Mouse (Mus musculus): ENCODE data around the gene Tmem238l. TPM values are rescaled to one million over a fixed set of nuclear protein-coding genes. Genes with fewer than 3 reads are reported as not detected.

The Tmem238l gene
- not detected in 2 replicates for polyA plus RNA-seq (2015; fragmentation: Nextera tagmentation; extraction: Ambion mirVana)

GRCm38 (mm10) chr11:66956303-66956702 lies at the start of gene Tmem238l:
Gene Tmem238l (plus strand): TSS chr11:66956638.
- no peaks in the 10 kb centered on the region for H3K4me1 ChIP-seq
- 81% methylated on average over 9 of the region's 9 CpGs for WGBS
- no peak within 1 kb of the TSS for H3K4me3 ChIP-seq
- H3K9ac ChIP-seq = no peak within 1 kb of the TSS
- no peaks in the 10 kb centered on the region for H3K27me3 ChIP-seq (replicated peaks)
- no peak for ATAC-seq (replicated peaks)
- no peak within 1 kb of the TSS for H3K27ac ChIP-seq
- H3K4me2 ChIP-seq = no peak within 1 kb of the TSS
- no peaks in the 10 kb centered on the region for H3K36me3 ChIP-seq (replicated peaks)
- H3K9me3 ChIP-seq = no peaks in the 10 kb centered on the region

DNA sequence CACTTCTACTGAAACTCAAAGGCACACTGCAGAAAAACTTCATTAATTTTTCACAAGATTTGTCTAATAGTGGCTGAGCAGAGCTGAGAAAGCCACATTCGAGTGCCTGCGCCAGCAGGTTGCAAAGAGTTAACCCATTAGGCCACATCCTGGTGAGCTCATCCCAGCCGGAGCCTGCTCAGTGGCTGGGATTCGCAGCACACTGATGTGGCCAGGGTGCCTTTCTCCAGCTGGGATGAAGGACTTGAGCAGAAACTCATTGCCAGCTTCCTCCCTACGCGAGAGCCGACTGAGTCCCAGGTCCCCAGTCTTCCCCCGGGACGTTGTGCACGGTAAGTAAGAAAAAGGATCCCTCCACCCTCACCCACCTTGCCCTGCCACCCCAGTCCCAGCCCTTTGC lies 44.6 kb upstream of the Tmem238l start, which contains the start of gene Pirt:
Gene Pirt (plus strand): TSS at position 171 of the 400 bp plus-strand sequence.
- Histone ChIP-seq H3K27ac (no peak within 1 kb of the TSS), H3K4me1 (no peaks in the 10 kb centered on the region), H3K36me3 (replicated peaks) (no peaks in the 10 kb centered on the region), H3K27me3 (replicated peaks) (no peaks in the 10 kb centered on the region), H3K4me2 (no peak within 1 kb of the TSS), H3K4me3 (no peak within 1 kb of the TSS), H3K9me3 (no peaks in the 10 kb centered on the region), H3K9ac (no peak within 1 kb of the TSS)
- WGBS = 44% methylated on average over 10 of the region's 10 CpGs
- no peak for ATAC-seq (replicated peaks)

DNA sequence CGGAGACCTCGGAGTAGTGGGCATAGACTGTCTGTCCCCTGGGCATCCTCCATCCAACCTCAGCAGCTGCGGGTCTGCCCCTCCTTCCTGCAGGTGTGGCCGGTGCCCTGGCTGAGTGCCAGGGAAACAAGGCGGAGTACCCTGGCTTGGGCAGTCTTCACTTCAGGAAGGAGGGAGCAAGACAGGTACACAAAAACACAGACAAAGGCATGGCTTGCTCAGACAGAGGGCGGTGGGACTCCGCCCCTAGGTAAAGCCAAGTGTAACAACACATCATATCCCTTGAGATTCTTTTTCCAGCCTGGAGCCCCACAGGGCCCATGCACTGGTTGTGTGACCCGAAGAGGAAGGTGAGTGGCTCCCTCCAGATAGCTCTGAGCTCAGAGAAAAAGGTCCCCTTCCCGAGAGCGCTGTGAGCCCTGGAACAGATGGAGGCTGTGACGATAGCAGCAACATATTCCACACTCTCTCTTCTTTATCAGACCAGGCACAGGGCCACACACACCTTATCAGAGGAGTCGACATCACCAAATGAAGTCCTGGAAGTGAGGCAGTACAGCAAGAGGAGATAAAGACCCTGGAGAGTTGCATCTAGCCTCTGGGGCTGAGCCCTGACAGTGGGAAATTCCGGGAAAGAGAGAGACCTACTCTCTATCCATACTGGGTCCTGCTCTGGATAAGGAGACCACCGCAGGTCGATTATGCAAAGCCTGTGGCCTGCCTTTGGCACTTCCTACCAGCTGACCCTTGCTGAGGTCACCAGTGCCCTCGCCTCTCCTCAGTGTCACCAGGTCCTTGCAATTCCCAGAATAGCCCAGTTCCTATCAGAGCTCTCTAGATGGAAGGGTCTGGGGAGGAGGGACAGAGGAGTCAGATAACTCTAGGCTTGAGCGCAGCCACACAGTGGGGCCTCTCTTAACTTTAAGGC lies 43.6 kb upstream of the Tmem238l start:
- no peak overlapping the region for H3K27ac ChIP-seq
- no peaks in the 10 kb centered on the region for H3K9me3 ChIP-seq
- H3K4me2 ChIP-seq = no peak overlapping the region
- no peak overlapping the region for H3K4me3 ChIP-seq
- H3K36me3 ChIP-seq (replicated peaks) = no peaks in the 10 kb centered on the region
- no peaks in the 10 kb centered on the region for H3K4me1 ChIP-seq
- 59% methylated on average over 17 of the region's 17 CpGs for WGBS
- ATAC-seq (replicated peaks) = no peak
- no peaks in the 10 kb centered on the region for H3K27me3 ChIP-seq (replicated peaks)
- no peak overlapping the region for H3K9ac ChIP-seq

- Histone ChIP-seq H3K4me1 (no peaks in the 10 kb centered on the region), H3K9ac (no peak overlapping the region), H3K4me3 (no peak overlapping the region), H3K27me3 (replicated peaks) (no peaks in the 10 kb centered on the region), H3K9me3 (no peaks in the 10 kb centered on the region), H3K4me2 (no peak overlapping the region), H3K36me3 (replicated peaks) (no peaks in the 10 kb centered on the region), H3K27ac (no peak overlapping the region)
- 24% methylated on average over 3 of the region's 3 CpGs for WGBS
- ATAC-seq (replicated peaks) = no peak
Measured at GRCm38 (mm10) chr11:66914249-66914648, 42.2 kb upstream of the Tmem238l start.

- no peak overlapping the region for H3K27ac ChIP-seq
- 82% methylated on average over 2 of the region's 2 CpGs for WGBS
Measured at GRCm38 (mm10) chr11:66920012-66920411, 36.4 kb upstream of the Tmem238l start.

DNA sequence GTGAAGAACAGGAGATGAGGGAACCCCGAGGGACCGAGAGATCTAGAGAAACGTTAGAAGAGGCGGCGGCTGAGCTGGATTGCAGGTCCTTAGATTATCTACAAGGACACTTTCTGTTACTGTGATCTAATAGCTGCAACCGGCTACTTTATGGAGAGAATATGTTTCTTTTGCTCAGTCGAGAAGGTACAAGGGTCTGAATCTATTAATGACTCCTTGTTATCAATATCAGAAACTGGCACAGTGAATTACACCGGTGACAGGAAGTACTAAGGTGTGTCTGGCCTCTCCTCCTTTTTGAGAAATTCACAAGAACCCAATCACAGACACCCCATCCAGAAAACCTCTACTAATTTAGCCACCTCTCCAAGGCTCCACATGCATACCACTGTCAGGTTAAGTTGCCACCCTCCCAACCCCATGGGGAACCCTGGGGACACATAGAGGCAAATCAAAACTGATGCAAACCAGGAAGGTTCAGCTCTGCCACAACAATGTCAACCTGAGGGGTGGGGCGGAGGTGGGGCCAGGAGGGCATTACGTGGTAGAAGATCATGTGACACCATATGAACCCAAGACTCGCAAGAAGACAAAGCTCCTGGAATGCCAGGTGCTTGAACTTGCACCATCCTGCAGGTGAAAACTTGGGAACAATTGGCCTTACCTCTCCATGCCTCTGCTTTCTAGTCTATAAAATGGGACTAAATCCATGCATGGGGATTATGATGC lies 32.2 kb upstream of the Tmem238l start:
- ATAC-seq (replicated peaks) = no peak
- no peaks in the 10 kb centered on the region for H3K27me3 ChIP-seq (replicated peaks)
- no peaks in the 10 kb centered on the region for H3K36me3 ChIP-seq (replicated peaks)
- H3K4me1 ChIP-seq = peaks cover 5% of the 10 kb centered on the region; the same call in 1 of the 2 replicates
- no peak overlapping the region for H3K4me2 ChIP-seq
- H3K9me3 ChIP-seq = no peaks in the 10 kb centered on the region
- WGBS = 83% methylated on average over 11 of the region's 11 CpGs
- no peak overlapping the region for H3K9ac ChIP-seq
- H3K4me3 ChIP-seq = no peak overlapping the region
- H3K27ac ChIP-seq = no peak overlapping the region

More at GRCm38 (mm10) chr11:66920012-66920411, 36.4 kb upstream of the Tmem238l start:
- Histone ChIP-seq H3K4me2 (no peak overlapping the region), H3K27me3 (replicated peaks) (no peaks in the 10 kb centered on the region), H3K36me3 (replicated peaks) (no peaks in the 10 kb centered on the region), H3K4me3 (no peak overlapping the region), H3K4me1 (peaks cover 5% of the 10 kb centered on the region; the same call in 1 of the 2 replicates), H3K9me3 (no peaks in the 10 kb centered on the region), H3K9ac (no peak overlapping the region)
- no peak for ATAC-seq (replicated peaks)

GRCm38 (mm10) chr11:66928311-66928710 lies 28.1 kb upstream of the Tmem238l start:
- Histone ChIP-seq H3K4me2 (no peak overlapping the region), H3K4me1 (no peaks in the 10 kb centered on the region), H3K27ac (no peak overlapping the region), H3K9ac (no peak overlapping the region), H3K9me3 (no peaks in the 10 kb centered on the region), H3K36me3 (replicated peaks) (no peaks in the 10 kb centered on the region), H3K4me3 (no peak overlapping the region), H3K27me3 (replicated peaks) (no peaks in the 10 kb centered on the region)
- 55% methylated on average over 3 of the region's 3 CpGs for WGBS
- no peak for ATAC-seq (replicated peaks)

DNA sequence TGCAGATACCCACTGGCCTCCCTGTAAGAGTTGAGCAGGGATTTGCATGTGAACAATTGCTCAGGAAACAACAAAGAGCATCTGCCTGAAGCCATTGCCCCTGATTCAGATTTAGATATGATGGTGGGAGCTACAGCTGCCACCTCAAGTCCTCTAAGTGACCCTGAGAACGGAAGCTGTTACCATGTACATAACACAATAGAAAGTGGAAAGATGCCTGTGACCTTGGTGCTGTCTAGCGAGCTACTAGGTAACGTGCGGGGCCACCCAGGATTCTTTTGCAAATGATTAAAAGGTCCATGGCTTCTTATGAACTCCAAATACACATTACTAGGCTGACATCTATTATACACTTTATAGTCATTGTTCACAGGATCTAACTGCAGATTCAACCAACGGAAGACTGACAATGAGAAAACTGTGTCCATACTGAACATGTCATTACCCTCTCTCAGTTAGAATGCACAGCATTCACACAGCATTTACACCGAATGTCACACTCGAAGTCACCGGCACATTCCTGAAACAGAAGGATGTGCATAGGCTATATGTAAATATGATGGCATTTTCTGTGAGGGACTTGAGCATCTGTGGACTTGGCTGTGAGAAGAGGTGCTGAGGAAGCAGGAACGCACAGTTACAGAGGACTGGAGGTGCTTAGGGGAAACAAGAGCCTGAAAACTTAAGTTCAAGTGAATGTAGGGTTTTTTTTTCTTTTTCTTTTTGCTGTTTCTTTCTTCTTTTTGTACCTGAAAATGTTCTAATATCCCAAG lies 23.4 kb upstream of the Tmem238l start:
- no peaks in the 10 kb centered on the region for H3K4me1 ChIP-seq
- H3K9ac ChIP-seq = no peak overlapping the region
- H3K27ac ChIP-seq = no peak overlapping the region
- no peak overlapping the region for H3K4me2 ChIP-seq
- no peak for ATAC-seq (replicated peaks)
- H3K27me3 ChIP-seq (replicated peaks) = no peaks in the 10 kb centered on the region
- WGBS = 63% methylated on average over 9 of the region's 9 CpGs
- no peaks in the 10 kb centered on the region for H3K9me3 ChIP-seq
- no peak overlapping the region for H3K4me3 ChIP-seq
- no peaks in the 10 kb centered on the region for H3K36me3 ChIP-seq (replicated peaks)

GRCm38 (mm10) chr11:66934428-66935173 lies 21.8 kb upstream of the Tmem238l start:
- H3K4me1 ChIP-seq = no peaks in the 10 kb centered on the region
- H3K9ac ChIP-seq = no peak overlapping the region
- H3K4me3 ChIP-seq = no peak overlapping the region
- no peaks in the 10 kb centered on the region for H3K9me3 ChIP-seq
- H3K27ac ChIP-seq = no peak overlapping the region
- ATAC-seq (replicated peaks) = no peak
- WGBS = 89% methylated on average over 7 of the region's 7 CpGs
- no peak overlapping the region for H3K4me2 ChIP-seq
- H3K36me3 ChIP-seq (replicated peaks) = no peaks in the 10 kb centered on the region
- H3K27me3 ChIP-seq (replicated peaks) = no peaks in the 10 kb centered on the region

DNA sequence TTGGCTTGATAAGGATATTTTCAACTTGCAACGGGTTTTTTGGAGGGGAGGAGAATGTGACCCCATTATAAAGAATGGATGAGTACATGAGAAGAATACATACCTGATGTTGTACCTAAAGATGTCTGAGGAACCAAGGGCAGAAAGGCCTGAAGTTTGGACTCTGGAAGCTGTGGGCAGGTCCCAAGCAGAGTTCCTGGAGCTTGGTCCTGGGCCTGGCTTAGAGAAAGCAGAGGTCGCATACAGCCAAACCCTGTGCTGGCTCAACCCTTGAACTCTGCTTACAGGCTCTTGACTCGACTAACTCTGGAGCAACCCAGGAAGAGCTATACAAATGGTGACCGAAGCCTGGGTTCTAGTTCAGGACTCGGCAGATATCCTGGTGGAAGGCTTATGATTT lies 14.4 kb upstream of the Tmem238l start:
- no peaks in the 10 kb centered on the region for H3K9me3 ChIP-seq
- no peaks in the 10 kb centered on the region for H3K27me3 ChIP-seq (replicated peaks)
- 94% methylated on average over 5 of the region's 5 CpGs for WGBS
- H3K27ac ChIP-seq = no peak overlapping the region
- no peaks in the 10 kb centered on the region for H3K36me3 ChIP-seq (replicated peaks)
- no peaks in the 10 kb centered on the region for H3K4me1 ChIP-seq
- H3K9ac ChIP-seq = no peak overlapping the region
- no peak overlapping the region for H3K4me3 ChIP-seq
- H3K4me2 ChIP-seq = no peak overlapping the region
- no peak for ATAC-seq (replicated peaks)

GRCm38 (mm10) chr11:66945224-66945767 lies 11.1 kb upstream of the Tmem238l start:
- Histone ChIP-seq H3K27me3 (replicated peaks) (no peaks in the 10 kb centered on the region), H3K27ac (no peak overlapping the region), H3K4me3 (no peak overlapping the region)

More at GRCm38 (mm10) chr11:66945224-66945767, 11.1 kb upstream of the Tmem238l start:
- no peak overlapping the region for H3K4me2 ChIP-seq
- no peaks in the 10 kb centered on the region for H3K9me3 ChIP-seq
- ATAC-seq (replicated peaks) = no peak
- no peaks in the 10 kb centered on the region for H3K36me3 ChIP-seq (replicated peaks)
- no peak overlapping the region for H3K9ac ChIP-seq
- WGBS = 71% methylated on average over 2 of the region's 2 CpGs
- H3K4me1 ChIP-seq = no peaks in the 10 kb centered on the region
